Mouse (Mus musculus) CH12.LX (cell line): ENCODE measurements at regions not wholly inside any gene's neighbourhood (a gene's known extent, or its start where the extent isn't known, plus 50 kb on each side); places are given as distances from the start of the nearest gene placed in this dataset.

ENCODE experiments used
- DNase-seq: peaks from one replicate; pipeline ENCODE4 v3.0.0-alpha.2; 2013; ENCODE audit errors: extremely low read depth
- H3K27ac ChIP-seq: 2 replicates; pipeline ENCODE4 v1.5.1; 2012; ENCODE audit warnings: low read depth, mild to moderate bottlenecking, control low read depth, moderate library complexity; ENCODE audit not compliant: insufficient read depth
- H3K27me3 ChIP-seq: replicated peaks from 2 replicates; pipeline ENCODE3; 2012; ENCODE audit warnings: inconsistent platforms
- H3K36me3 ChIP-seq, 2 experiments: replicated peaks in 1 of 2; 2 replicates each; pipeline versions ENCODE3 to v1.6.1; 2012; ENCODE audit warnings: inconsistent platforms in 1 of 2, low read length in 1 of 2, mild to moderate bottlenecking in 1 of 2, mixed read lengths in 1 of 2, moderate library complexity in 1 of 2; ENCODE audit not compliant: control insufficient read depth in 1 of 2, insufficient read depth in 1 of 2
- H3K4me1 ChIP-seq, 2 experiments: 2 replicates each; pipeline ENCODE4 v1.6.1; 2012; ENCODE audit warnings: inconsistent platforms in 1 of 2, moderate library complexity in 1 of 2; ENCODE audit not compliant: insufficient read depth in 2 of 2, control insufficient read depth in 1 of 2
- H3K4me2 ChIP-seq: 2 replicates; pipeline ENCODE4 v1.6.1; 2012; ENCODE audit warnings: low read depth, mild to moderate bottlenecking, control low read depth; ENCODE audit not compliant: poor library complexity, insufficient read depth, severe bottlenecking
- H3K4me3 ChIP-seq, 3 experiments: fragments of 150-350 bp in 1 of 3; sonication (generic) in 1 of 3; replicated peaks in 1 of 3; 2 replicates each; pipeline versions ENCODE3 to v1.5.1; 2011 to 2012; ENCODE audit warnings: low read depth in 2 of 3, low read length in 2 of 3, mild to moderate bottlenecking in 2 of 3, moderate library complexity in 2 of 3, control low read depth in 1 of 3, improper control_type of control experiment in 1 of 3, inconsistent platforms in 1 of 3, mixed read lengths in 1 of 3; ENCODE audit not compliant: poor library complexity in 1 of 3
- H3K79me2 ChIP-seq: replicated peaks from 2 replicates; pipeline ENCODE4 v1.6.1; 2012; ENCODE audit warnings: mild to moderate bottlenecking, moderate library complexity; ENCODE audit not compliant: control insufficient read depth, poor library complexity, insufficient read depth, severe bottlenecking; ENCODE audit errors: extremely low read depth
- H3K9ac ChIP-seq: 2 replicates; pipeline ENCODE4 v1.6.1; 2012; ENCODE audit warnings: low read depth, mild to moderate bottlenecking, control low read depth, moderate library complexity; ENCODE audit not compliant: insufficient read depth
- H3K9me3 ChIP-seq: replicated peaks from 2 replicates; pipeline ENCODE3; 2012; ENCODE audit warnings: low read length, inconsistent platforms, mixed read lengths
- BHLHE40 ChIP-seq: IDR thresholded peaks from 2 replicates; pipeline ENCODE4 v1.6.1; 2011; ENCODE audit warnings: mild to moderate bottlenecking, low read depth, low read length, improper control_type of control experiment
- CHD2 ChIP-seq: IDR thresholded peaks from 2 replicates; pipeline ENCODE4 v1.6.1; 2011; ENCODE audit warnings: low read length, improper control_type of control experiment
- E2F4 ChIP-seq: IDR thresholded peaks from 2 replicates; pipeline ENCODE4 v1.6.1; 2011; ENCODE audit warnings: low read depth, low read length, improper control_type of control experiment; ENCODE audit not compliant: insufficient replicate concordance
- ELF1 ChIP-seq: IDR thresholded peaks from 2 replicates; pipeline ENCODE4 v1.6.1; 2014; ENCODE audit warnings: low read depth, mild to moderate bottlenecking, inconsistent platforms, low read length, improper control_type of control experiment
- GABPA ChIP-seq: IDR thresholded peaks from 2 replicates; pipeline ENCODE4 v1.6.1; 2012; ENCODE audit warnings: low read depth, low read length, improper control_type of control experiment, inconsistent platforms; ENCODE audit not compliant: insufficient replicate concordance
- HCFC1 ChIP-seq: IDR thresholded peaks from 2 replicates; pipeline ENCODE4 v1.6.1; 2012; ENCODE audit warnings: low read depth, mild to moderate bottlenecking, inconsistent platforms, low read length, improper control_type of control experiment
- IRF4 ChIP-seq: IDR thresholded peaks from 2 replicates; pipeline ENCODE4 v1.6.1; 2014; ENCODE audit warnings: low read depth, mild to moderate bottlenecking, inconsistent platforms, low read length, improper control_type of control experiment
- MAX ChIP-seq: IDR thresholded peaks from 2 replicates; pipeline ENCODE4 v1.6.1; 2011; ENCODE audit warnings: low read length, improper control_type of control experiment
- MAZ ChIP-seq: IDR thresholded peaks from 2 replicates; pipeline ENCODE4 v1.6.1; 2012; ENCODE audit warnings: low read depth, mild to moderate bottlenecking, inconsistent platforms, low read length, improper control_type of control experiment, moderate library complexity
- MXI1 ChIP-seq: IDR thresholded peaks from 2 replicates; pipeline ENCODE4 v1.6.1; 2011; ENCODE audit warnings: mild to moderate bottlenecking, low read depth, low read length, improper control_type of control experiment
- NRF1 ChIP-seq: IDR thresholded peaks from 2 replicates; pipeline ENCODE4 v1.6.1; 2014; ENCODE audit warnings: low read depth, mild to moderate bottlenecking, inconsistent platforms, low read length, improper control_type of control experiment, moderate library complexity
- PAX5 ChIP-seq: IDR thresholded peaks from 2 replicates; pipeline ENCODE4 v1.6.1; 2012; ENCODE audit warnings: low read length, inconsistent platforms, mixed read lengths
- RCOR1 ChIP-seq: conservative IDR thresholded peaks from 2 replicates; pipeline ENCODE4 v1.6.1; 2012; ENCODE audit warnings: low read depth, mild to moderate bottlenecking, inconsistent platforms, low read length, improper control_type of control experiment
- SMC3 ChIP-seq: IDR thresholded peaks from 2 replicates; pipeline ENCODE4 v1.6.1; 2011; ENCODE audit warnings: low read depth, low read length, improper control_type of control experiment
- USF2 ChIP-seq: conservative IDR thresholded peaks from 2 replicates; pipeline ENCODE4 v1.6.1; 2011; ENCODE audit warnings: low read depth, low read length, improper control_type of control experiment
- ZKSCAN1 ChIP-seq: IDR thresholded peaks from 2 replicates; pipeline ENCODE4 v1.6.1; 2012; ENCODE audit warnings: low read depth, inconsistent platforms, low read length, improper control_type of control experiment, borderline replicate concordance
- ZMIZ1 ChIP-seq: IDR thresholded peaks from 2 replicates; pipeline ENCODE4 v1.6.1; 2012; ENCODE audit warnings: low read depth, mild to moderate bottlenecking, inconsistent platforms, low read length, improper control_type of control experiment
- dilution Hi-C: fragments of 300-500 bp; cut with MboI; formaldehyde crosslinking; loops from 2 replicates; pipeline ENCODE4 v1.14.3; 2020; ENCODE audit warnings: low sequenced_read_pairs; ENCODE audit not compliant: extremely low pct_unique_long_range_greater_than_20kb, extremely low pct_ligation_motif_present
- in situ Hi-C: fragments of 300-500 bp; cut with MboI; formaldehyde crosslinking; loops from 3 replicates; pipeline ENCODE4 v1.14.3; 2019; ENCODE audit warnings: low sequenced_read_pairs, low pct_ligation_motif_present, low pct_unique_long_range_greater_than_20kb, mixed read lengths

GRCm38 (mm10) chr7:95359154-95359553 is 811.9 kb upstream of the Tenm4 start:
- peaks cover 34% of the 10 kb centered on the region for H3K9me3 ChIP-seq
- no peak overlapping the region for H3K27ac ChIP-seq
- H3K4me3 ChIP-seq: no peak overlapping the region
- no peak overlapping the region for H3K4me2 ChIP-seq
- H3K9ac ChIP-seq: no peak overlapping the region
- no peak for DNase-seq
- H3K27me3 ChIP-seq: no peaks in the 10 kb centered on the region
- in situ Hi-C loops: no loop called here
- no peaks in the 10 kb centered on the region for H3K4me1 ChIP-seq
- TF ChIP-seq IRF4 (no peak), PAX5 (no peak), MXI1 (no peak), BHLHE40 (no peak), NRF1 (no peak), CHD2 (no peak), HCFC1 (no peak), USF2 (no peak), ZKSCAN1 (no peak), MAZ (no peak), ZMIZ1 (no peak), ELF1 (no peak), MAX (no peak), SMC3 (no peak), E2F4 (no peak), GABPA (no peak), RCOR1 (no peak)
- TF ChIP-seq, all 38 proteins: peak for 0
- dilution Hi-C loops: no loop called here
- Histone ChIP-seq H3K36me3 (no peaks in the 10 kb centered on the region), H3K79me2 (no peaks in the 10 kb centered on the region)
